Mouse (Mus musculus) hindbrain, embryonic 13.5 days (tissue): ENCODE measurements at regions not wholly inside any gene's neighbourhood (a gene's known extent, or its start where the extent isn't known, plus 50 kb on each side); places are given as distances from the start of the nearest gene placed in this dataset.

Experiments
- ATAC-seq: fragments of 200-750 bp; cut with Nextera tagmentation; 2 replicates; pipeline ENCODE4 v1.8.0; 2017; ENCODE audit warnings: moderate TSS enrichment; ENCODE audit not compliant: low FRiP score
- H3K27ac ChIP-seq: fragments of 300-500 bp; sonication (generic); 2 replicates; pipeline ENCODE4 v1.5.1; 2015; ENCODE audit warnings: inconsistent platforms, mild to moderate bottlenecking, moderate library complexity
- H3K27me3 ChIP-seq: fragments of 300-500 bp; sonication (generic); 2 replicates; pipeline ENCODE4 v1.6.1; 2015; ENCODE audit warnings: mild to moderate bottlenecking, inconsistent platforms
- H3K36me3 ChIP-seq: fragments of 300-500 bp; sonication (generic); 2 replicates; pipeline ENCODE4 v1.6.1; 2015; ENCODE audit warnings: mild to moderate bottlenecking, inconsistent platforms
- H3K4me1 ChIP-seq: fragments of 300-500 bp; sonication (generic); replicated peaks from 2 replicates; pipeline ENCODE4 v1.6.1; 2015; ENCODE audit warnings: inconsistent platforms
- H3K4me2 ChIP-seq: fragments of 300-500 bp; sonication (generic); 2 replicates; pipeline ENCODE4 v1.6.1; 2015; ENCODE audit warnings: inconsistent platforms, mild to moderate bottlenecking, moderate library complexity
- H3K4me3 ChIP-seq: fragments of 300-500 bp; sonication (generic); 2 replicates; pipeline ENCODE4 v1.5.1; 2015; ENCODE audit warnings: mild to moderate bottlenecking, inconsistent platforms
- H3K9ac ChIP-seq: fragments of 300-500 bp; sonication (generic); 2 replicates; pipeline ENCODE4 v1.6.1; 2015; ENCODE audit warnings: mild to moderate bottlenecking, inconsistent platforms
- H3K9me3 ChIP-seq: fragments of 300-500 bp; sonication (generic); 2 replicates; pipeline ENCODE4 v1.6.1; 2016; ENCODE audit warnings: inconsistent platforms
- WGBS: fragments of 180-500 bp; shearing (Covaris S2); methylation state at CpG from one replicate; pipeline ENCODE4 v1.1.7; 2015; 5-methylcytosine and 5-hydroxymethylcytosine counted together

DNA sequence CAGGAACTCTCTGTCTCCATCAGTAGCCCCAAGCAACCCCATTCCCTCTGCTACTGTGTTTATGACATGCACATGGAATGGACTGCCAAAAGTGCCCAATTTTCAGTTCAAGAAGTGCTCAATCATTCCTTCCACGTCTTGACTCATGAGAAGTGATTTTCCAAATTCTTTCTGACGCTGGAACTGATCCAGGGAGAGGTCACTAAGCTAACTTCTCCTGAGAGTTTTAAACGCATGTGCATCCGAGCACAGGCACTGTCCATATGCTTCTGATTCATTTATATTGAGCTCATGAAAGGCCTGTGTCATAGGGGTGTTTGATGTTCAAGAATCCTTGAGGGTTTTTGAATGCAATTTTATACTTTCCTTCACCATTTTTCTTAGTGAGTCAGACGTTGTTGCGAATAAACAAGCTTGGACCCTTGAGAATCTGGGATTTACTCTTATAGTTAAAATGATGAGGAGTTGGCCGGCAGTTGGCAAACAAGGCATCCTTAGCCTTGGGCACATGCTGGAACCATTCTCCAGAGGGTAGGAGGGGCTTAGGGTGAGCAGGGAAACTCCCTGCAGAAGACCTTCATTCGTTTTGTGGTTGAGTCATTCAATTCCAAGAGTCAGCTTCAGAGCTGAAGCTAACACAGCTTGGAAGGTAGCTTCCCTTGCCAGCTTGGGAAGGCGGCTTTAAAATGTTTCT is 206.9 kb upstream of the Gm15217 start:
- ATAC-seq = no peak
- H3K9ac ChIP-seq = no peak overlapping the region
- H3K36me3 ChIP-seq = no peaks in the 10 kb centered on the region
- no peak overlapping the region for H3K27ac ChIP-seq
- no peaks in the 10 kb centered on the region for H3K9me3 ChIP-seq
- H3K4me2 ChIP-seq = no peak overlapping the region
- H3K4me3 ChIP-seq = no peak overlapping the region
- peaks cover 19% of the 10 kb centered on the region for H3K27me3 ChIP-seq
- WGBS = 58% methylated on average over 9 of the region's 9 CpGs
- no peaks in the 10 kb centered on the region for H3K4me1 ChIP-seq

GRCm38 (mm10) chr14:46172875-46173324 is 206.3 kb upstream of the Gm15217 start:
- no peak for ATAC-seq
- WGBS = 14% methylated on average over 6 of the region's 6 CpGs
- H3K4me1 ChIP-seq = no peaks in the 10 kb centered on the region

GRCm38 (mm10) chr14:46174386-46174785 is 204.8 kb upstream of the Gm15217 start:
- ATAC-seq = no peak
- Histone ChIP-seq H3K4me1 (no peaks in the 10 kb centered on the region), H3K9me3 (no peaks in the 10 kb centered on the region), H3K4me2 (no peak overlapping the region), H3K36me3 (no peaks in the 10 kb centered on the region), H3K4me3 (no peak overlapping the region), H3K27me3 (peaks cover 19% of the 10 kb centered on the region), H3K27ac (no peak overlapping the region), H3K9ac (no peak overlapping the region)
- 66% methylated on average over 5 of the region's 5 CpGs for WGBS

More at GRCm38 (mm10) chr14:46172875-46173324, 206.3 kb upstream of the Gm15217 start:
- no peak overlapping the region for H3K4me2 ChIP-seq
- H3K27me3 ChIP-seq = peaks cover 19% of the 10 kb centered on the region
- H3K9me3 ChIP-seq = no peaks in the 10 kb centered on the region
- no peak overlapping the region for H3K4me3 ChIP-seq
- H3K9ac ChIP-seq = no peak overlapping the region
- no peak overlapping the region for H3K27ac ChIP-seq
- no peaks in the 10 kb centered on the region for H3K36me3 ChIP-seq

DNA sequence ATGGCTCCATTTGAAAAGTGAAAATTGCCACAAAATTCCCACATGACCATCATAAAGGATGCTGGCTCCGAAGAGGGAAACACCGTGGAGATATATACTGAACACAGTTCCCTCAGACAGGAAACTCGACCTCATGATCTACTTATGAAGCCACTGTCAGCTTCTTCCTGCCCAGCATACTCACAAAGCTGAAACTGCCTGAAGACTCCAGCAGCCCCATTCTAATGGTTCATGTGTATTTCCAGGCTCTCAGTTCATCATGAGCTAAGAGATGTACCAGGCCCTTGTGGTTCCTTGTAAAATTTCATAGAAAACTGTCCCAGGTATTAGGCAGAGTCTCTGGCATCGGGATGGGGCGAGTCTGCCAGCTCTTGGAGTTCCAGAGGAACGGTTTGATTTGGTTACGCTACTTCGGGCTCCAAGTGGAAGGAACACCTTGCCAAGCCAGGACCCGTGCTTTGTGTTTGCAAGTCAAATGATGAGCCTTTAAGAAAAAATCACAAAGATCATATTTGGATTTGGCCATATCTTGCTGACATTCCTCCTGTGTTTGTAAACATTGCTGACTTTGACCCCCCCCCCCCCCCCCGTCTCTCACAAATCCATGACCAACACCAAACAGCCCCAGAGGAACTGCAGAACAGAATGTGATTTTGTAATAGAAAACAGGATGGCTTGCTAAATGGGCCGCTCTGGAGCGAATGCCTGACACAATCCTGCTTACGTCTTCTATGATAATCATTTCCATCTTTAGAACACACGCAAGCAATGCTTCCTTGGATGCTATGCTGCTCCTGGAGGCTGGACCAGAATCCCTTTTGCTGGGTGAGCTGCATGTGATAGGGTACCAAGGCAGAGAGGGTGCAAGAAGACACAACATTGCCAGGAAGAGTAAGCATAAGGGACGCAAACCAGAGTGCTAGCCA is 203.7 kb upstream of the Gm15217 start:
- Histone ChIP-seq H3K4me3 (no peak overlapping the region), H3K4me2 (no peak overlapping the region)

GRCm38 (mm10) chr14:46179024-46179423 is 200.2 kb upstream of the Gm15217 start:
- Histone ChIP-seq H3K4me3 (no peak overlapping the region), H3K9me3 (no peaks in the 10 kb centered on the region), H3K36me3 (no peaks in the 10 kb centered on the region), H3K9ac (no peak overlapping the region), H3K27me3 (peaks cover 8% of the 10 kb centered on the region; the same call in 1 of the 2 replicates), H3K4me1 (no peaks in the 10 kb centered on the region), H3K27ac (no peak overlapping the region), H3K4me2 (no peak overlapping the region)
- 92% methylated on average over 1 of the region's 1 CpGs for WGBS
- ATAC-seq = no peak

More for the DNA sequence above, 203.7 kb upstream of the Gm15217 start:
- ATAC-seq = no peak
- no peak overlapping the region for H3K9ac ChIP-seq
- no peaks in the 10 kb centered on the region for H3K36me3 ChIP-seq
- no peaks in the 10 kb centered on the region for H3K4me1 ChIP-seq
- H3K27ac ChIP-seq = no peak overlapping the region
- H3K27me3 ChIP-seq = peaks cover 18% of the 10 kb centered on the region
- 90% methylated on average over 15 of the region's 15 CpGs for WGBS
- H3K9me3 ChIP-seq = no peaks in the 10 kb centered on the region

DNA sequence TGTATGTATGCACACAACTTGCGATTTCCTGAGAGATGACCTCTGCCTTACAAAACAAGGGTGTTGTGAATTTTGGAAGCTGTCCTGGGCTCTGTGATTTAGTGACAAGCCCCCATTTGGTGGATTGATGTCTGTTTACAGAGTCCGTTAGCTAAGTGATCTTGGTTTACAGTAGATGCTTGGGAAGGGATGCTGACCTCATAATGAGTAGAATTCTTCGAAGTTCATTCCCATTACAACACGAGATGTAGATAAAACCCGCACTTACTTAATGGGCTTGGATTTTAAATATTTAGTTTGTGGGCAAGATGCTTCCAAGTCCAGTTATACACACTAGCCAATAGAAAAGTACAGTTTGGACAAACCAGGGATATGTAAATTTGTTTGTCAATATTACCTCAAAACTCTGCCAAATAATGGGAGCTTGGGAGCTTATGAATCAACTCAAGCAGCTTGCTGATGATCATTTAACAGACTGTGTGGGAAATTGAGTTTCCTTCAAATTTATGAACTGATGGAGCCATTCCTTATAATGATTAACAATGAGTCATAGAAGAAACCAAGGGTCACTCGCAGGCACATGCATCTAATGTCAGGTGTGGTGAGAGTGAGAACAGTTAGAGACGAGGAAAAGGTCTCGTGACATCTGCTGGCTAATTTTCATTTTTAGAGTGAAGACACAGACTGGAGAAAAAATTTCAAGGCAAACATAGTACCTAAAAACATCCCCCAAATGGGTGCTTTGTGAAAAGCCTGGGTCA is 187.4 kb upstream of the Gm15217 start:
- H3K4me2 ChIP-seq = no peak overlapping the region
- WGBS = 91% methylated on average over 8 of the region's 8 CpGs
- H3K9ac ChIP-seq = no peak overlapping the region
- H3K9me3 ChIP-seq = no peaks in the 10 kb centered on the region
- no peak for ATAC-seq
- H3K36me3 ChIP-seq = no peaks in the 10 kb centered on the region
- H3K4me1 ChIP-seq = no peaks in the 10 kb centered on the region
- H3K4me3 ChIP-seq = no peak overlapping the region
- no peaks in the 10 kb centered on the region for H3K27me3 ChIP-seq
- H3K27ac ChIP-seq = no peak overlapping the region

DNA sequence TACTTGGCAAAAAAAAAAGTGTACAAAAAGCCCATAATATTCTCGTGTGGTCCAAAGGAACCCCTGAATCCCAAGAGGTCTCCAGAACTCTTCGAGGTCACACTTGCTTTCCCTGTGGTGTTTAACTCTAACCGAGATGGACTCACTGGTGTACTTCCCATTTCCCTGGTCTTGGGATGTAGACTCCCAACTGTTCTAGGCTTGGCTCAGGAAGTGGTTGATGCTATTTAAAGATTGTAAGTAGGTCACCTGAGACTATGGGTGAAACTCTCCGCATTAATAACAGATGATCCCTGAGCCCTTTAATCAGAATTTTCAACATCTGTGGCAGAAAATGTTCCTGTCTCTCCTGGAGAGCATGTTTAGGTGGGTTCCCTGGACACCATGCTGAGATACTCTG is 185.6 kb upstream of the Gm15217 start:
- Histone ChIP-seq H3K27ac (no peak overlapping the region), H3K36me3 (no peaks in the 10 kb centered on the region), H3K9me3 (no peaks in the 10 kb centered on the region), H3K9ac (no peak overlapping the region), H3K27me3 (no peaks in the 10 kb centered on the region), H3K4me2 (no peak overlapping the region), H3K4me1 (no peaks in the 10 kb centered on the region), H3K4me3 (no peak overlapping the region)
- whole genome bisulfite sequencing = 91% methylated on average over 4 of the region's 4 CpGs
- ATAC-seq = no peak

GRCm38 (mm10) chr14:46195939-46196338 is 183.3 kb upstream of the Gm15217 start:
- Histone ChIP-seq H3K4me1 (no peaks in the 10 kb centered on the region), H3K27ac (no peak overlapping the region), H3K4me3 (no peak overlapping the region), H3K9me3 (no peaks in the 10 kb centered on the region), H3K36me3 (no peaks in the 10 kb centered on the region), H3K4me2 (no peak overlapping the region), H3K9ac (no peak overlapping the region), H3K27me3 (no peaks in the 10 kb centered on the region)
- WGBS = 74% methylated on average over 6 of the region's 6 CpGs
- ATAC-seq = no peak

DNA sequence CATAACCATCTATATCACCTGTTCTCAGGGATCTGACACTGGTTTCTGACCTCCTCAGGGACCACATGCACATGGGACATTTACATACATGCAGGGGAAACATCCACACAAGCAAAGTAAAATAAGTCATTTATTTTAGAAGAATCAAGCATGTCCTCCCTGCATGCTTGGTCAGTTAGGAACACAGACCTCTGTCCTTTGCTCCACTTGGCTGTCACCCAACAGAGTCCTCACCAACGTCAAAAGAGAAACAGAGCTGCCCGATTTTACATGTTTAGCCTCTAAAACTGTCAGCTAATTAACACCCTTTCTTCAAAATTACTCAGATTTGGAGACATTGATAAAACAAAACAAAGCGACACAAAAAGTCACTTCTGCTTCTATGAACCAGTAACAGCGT is 176.4 kb upstream of the Gm15217 start:
- Histone ChIP-seq H3K9ac (no peak overlapping the region), H3K4me2 (no peak overlapping the region), H3K27ac (no peak overlapping the region), H3K9me3 (no peaks in the 10 kb centered on the region), H3K4me3 (no peak overlapping the region), H3K36me3 (no peaks in the 10 kb centered on the region), H3K4me1 (no peaks in the 10 kb centered on the region), H3K27me3 (no peaks in the 10 kb centered on the region)
- no peak for ATAC-seq
- WGBS = 73% methylated on average over 4 of the region's 4 CpGs

DNA sequence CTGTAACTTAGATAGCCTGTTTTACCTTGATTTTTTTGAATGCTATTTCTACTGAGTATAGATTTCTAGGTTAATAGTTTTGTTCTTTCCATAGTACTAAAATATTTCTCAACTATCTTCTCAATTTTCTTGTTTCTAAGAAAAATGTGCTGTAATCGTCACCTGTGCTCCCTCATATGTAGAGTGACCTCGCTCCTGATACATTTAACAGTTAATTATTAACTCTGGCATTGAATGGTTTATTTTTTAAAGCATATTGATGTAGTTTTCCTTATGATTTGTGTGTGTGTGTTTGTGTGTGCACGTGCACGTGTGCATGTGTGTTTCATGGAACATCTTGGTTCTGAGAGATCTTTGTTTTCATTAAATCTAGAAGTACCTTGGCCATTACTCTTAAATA is 158.7 kb upstream of the Gm15217 start:
- H3K9ac ChIP-seq = no peak overlapping the region
- no peak overlapping the region for H3K4me2 ChIP-seq
- no peaks in the 10 kb centered on the region for H3K27me3 ChIP-seq
- no peak overlapping the region for H3K4me3 ChIP-seq
- no peaks in the 10 kb centered on the region for H3K9me3 ChIP-seq
- no peaks in the 10 kb centered on the region for H3K4me1 ChIP-seq
- no peak for ATAC-seq
- 94% methylated on average over 4 of the region's 4 CpGs for WGBS
- H3K27ac ChIP-seq = no peak overlapping the region
- no peaks in the 10 kb centered on the region for H3K36me3 ChIP-seq

DNA sequence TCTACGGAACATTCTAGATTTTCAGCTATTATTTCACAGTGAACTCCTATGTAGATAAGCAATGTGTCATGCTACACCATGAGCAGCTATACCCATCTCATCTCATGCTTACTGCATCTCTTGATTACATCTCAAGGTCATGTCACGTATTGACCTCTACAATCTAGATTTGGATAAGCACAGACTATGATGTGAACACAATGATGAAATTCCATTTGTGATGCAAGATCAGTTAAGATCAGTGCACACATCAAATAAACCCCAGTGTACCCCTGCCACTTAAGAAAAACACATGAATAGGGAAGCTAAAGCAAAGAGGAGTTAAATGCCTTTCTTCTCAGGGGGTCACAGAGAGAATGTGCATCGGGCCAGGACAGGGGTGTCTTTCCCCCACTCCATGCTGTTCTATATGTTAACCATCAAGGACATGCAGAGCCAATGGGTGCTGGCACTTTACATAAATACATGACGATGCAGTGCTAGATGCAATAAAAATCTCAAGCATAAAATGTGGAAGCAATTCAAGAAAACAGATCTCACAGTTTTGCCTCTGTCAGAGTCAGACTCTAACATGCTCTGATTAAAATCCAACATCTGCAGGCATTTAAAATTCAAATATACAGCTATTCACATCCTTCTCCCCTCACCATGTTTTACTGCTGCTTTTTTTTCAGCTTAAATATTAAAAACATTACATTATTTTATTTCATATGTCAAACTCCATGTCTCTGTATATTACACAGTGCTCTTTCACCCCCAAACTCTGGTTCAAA is 157.1 kb upstream of the Gm15217 start:
- H3K4me1 ChIP-seq = no peaks in the 10 kb centered on the region
- ATAC-seq = no peak
- H3K4me3 ChIP-seq = no peak overlapping the region
- no peaks in the 10 kb centered on the region for H3K9me3 ChIP-seq
- H3K27ac ChIP-seq = no peak overlapping the region
- H3K36me3 ChIP-seq = no peaks in the 10 kb centered on the region
- H3K9ac ChIP-seq = no peak overlapping the region
- 81% methylated on average over 4 of the region's 4 CpGs for WGBS
- no peak overlapping the region for H3K4me2 ChIP-seq
- H3K27me3 ChIP-seq = no peaks in the 10 kb centered on the region
